Mouse (Mus musculus) C2C12 (cell line): Measurements from ENCODE around the gene Melk.

Source experiments
- CEBPB ChIP-seq: IDR thresholded peaks from one replicate; pipeline ENCODE4 v1.6.1; 2011; ENCODE audit warnings: low read depth, mild to moderate bottlenecking, control low read depth, moderate library complexity
- CTCF ChIP-seq: IDR thresholded peaks from one replicate; pipeline ENCODE4 v1.5.1; 2011; ENCODE audit not compliant: control insufficient read depth, insufficient read depth, insufficient read length
- FOSL1 ChIP-seq: IDR thresholded peaks from one replicate; pipeline ENCODE4 v1.8.0; 2011; ENCODE audit warnings: mild to moderate bottlenecking, low read length; ENCODE audit not compliant: poor library complexity, insufficient read depth, severe bottlenecking
- MAX ChIP-seq: IDR thresholded peaks from one replicate; pipeline ENCODE4 v1.6.1; 2011; ENCODE audit warnings: mild to moderate bottlenecking, control low read depth
- MYOD1 ChIP-seq: IDR thresholded peaks from one replicate; pipeline ENCODE4 v1.6.1; 2011; ENCODE audit warnings: low read depth; ENCODE audit not compliant: control insufficient read depth, insufficient read length
- MYOG ChIP-seq: IDR thresholded peaks from one replicate; pipeline ENCODE4 v1.6.1; 2011; ENCODE audit not compliant: control insufficient read depth, insufficient read length; ENCODE audit errors: extremely low read depth
- USF1 ChIP-seq: IDR thresholded peaks from one replicate; pipeline ENCODE4 v1.6.1; 2011; ENCODE audit warnings: low read depth, mild to moderate bottlenecking, control low read depth, moderate library complexity

DNA sequence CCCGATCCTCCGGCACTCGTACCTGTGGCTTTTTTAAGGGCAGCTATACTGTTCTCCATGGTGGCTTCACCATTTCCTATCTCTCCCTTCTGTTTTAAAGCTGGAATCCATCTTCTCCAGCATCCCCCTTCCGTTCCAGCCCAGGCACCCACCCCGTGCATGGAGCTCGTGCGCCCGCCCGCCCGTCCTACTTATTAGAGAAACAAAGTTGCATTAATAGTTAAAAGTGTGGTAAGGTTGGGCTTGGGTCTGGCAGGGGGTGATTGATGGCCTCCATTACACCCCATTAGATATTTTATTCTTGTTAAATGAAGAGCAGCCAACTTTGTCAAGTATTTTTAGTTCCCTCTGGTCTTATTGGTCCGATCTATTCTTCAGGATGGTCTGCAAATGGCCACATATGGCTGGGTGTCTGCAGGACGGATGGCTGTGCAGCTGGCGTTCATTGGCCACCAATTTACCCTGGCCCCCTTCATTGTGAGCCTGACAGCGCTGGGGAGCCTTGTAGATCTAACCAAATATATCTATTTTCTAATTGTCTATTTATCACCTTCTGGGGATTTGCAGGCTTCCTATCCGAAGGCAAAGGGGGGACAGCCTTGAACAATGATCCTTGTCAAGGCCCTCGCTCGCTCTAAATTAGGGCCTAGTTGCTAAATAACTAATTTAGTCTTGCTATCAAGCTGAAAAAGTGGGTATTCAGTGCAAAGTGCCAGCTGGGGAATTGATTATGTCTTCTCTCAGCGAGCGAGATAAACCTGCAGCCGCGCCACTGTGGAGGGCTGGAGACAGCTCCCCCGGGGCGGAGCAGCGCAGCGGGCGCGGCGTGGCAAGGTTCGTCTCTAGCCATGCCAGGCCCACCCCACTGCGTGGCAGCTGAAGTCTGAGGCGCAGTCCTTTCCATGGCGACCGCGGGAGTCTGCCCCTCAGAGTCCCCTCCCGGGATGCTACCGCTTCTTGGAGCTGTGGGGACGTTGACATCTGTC lies 91.8 kb downstream of the Melk start:
- no peak for TF ChIP-seq CTCF
- TF ChIP-seq FOSL1, result no peak
- no peak for TF ChIP-seq CEBPB
- TF ChIP-seq MAX, result no peak
- TF ChIP-seq MYOG, result no peak
- no peak for TF ChIP-seq USF1
- no peak for TF ChIP-seq MYOD1
